Mouse (Mus musculus): ENCODE results near the gene Bbx.

The Bbx gene

DNA sequence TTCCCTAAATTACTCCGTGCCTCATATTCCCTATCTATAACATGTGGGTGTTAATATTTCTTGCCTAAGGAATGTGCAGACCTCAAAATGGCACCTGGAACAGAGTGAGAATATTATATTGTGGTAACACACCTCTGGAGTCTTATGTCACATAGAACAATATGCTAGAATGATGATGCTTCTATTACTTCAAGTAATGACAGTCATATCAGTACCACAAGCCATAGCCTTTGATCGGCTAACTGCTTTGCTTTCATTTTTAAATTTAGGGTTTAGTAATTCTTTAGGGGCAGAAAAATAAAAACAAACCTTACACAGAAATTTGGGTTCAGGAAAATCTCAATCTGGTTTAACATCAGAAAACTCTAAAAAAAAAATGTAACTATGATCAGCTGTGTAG is 201.6 kb downstream of the Bbx start:
- no peak for DNase-seq (ENCODE audit: low spot score)

GRCm38 (mm10) chr16:50228833-50229232 is 203.4 kb downstream of the Bbx start:
- no peak for DNase-seq (ENCODE audit: low spot score)

- no peak for DNase-seq (ENCODE audit: low spot score)
These were observed 205.9 kb downstream of the Bbx start for GRCm38 (mm10) chr16:50226274-50226673.

- DNase-seq (ENCODE audit: low spot score) = no peak
These were observed 207.2 kb downstream of the Bbx start for GRCm38 (mm10) chr16:50224946-50225345.

DNA sequence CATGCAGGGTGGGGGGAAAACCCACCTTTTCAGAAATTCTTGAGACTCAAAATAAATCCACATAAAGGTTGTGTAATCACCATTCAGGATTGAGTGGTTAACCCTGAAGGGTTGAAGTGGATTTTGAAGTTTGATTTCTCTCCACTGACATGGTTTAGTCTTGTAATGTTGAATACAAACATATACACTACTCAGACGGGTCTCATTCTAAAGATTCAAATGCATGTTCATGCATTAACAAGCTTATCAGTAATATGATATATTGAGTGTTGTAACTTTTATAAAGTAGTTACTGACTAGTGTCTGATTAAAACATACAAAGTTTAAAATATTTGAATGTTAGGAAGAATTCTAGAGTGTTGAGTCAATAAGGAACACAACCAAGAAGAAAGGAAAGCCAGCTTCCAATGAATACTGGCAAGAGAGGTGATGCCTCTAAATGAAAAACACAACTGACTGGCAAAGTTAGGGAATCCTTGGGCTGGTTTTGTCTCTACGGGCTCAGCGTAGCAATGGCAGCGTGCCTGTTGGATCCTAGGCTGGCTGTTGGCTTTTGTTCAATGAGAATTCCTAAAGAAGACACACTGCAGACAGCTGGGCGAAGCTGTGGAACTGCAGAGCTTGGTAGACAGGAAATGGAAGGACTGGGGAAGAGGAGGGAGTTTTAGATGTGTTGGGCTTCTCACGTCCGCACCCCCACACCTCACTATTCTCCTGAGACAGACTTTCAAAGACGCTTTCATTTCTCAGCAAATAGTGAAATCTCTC is 211.3 kb downstream of the Bbx start:
- no peak for DNase-seq (ENCODE audit: low spot score)

DNA sequence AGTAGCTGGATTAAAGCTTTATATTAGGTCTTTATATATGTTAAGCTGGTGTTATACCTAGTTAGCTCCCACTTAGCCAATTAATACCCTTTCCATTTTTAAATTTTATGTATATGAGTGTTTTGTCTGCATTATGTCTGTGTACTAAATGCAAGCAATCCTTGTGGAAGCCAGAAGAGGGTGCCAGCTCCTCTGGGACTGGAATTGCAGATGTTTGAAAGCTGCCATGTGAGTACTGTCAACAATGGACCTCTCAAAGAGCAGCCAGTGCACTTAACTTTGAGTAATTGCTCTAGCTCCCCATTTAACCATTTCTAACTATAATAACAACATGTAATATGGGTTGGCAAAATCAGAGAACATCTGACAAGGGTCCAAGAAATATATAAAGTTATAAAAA is 215.1 kb downstream of the Bbx start:
- no peak for DNase-seq (ENCODE audit: low spot score)

DNA sequence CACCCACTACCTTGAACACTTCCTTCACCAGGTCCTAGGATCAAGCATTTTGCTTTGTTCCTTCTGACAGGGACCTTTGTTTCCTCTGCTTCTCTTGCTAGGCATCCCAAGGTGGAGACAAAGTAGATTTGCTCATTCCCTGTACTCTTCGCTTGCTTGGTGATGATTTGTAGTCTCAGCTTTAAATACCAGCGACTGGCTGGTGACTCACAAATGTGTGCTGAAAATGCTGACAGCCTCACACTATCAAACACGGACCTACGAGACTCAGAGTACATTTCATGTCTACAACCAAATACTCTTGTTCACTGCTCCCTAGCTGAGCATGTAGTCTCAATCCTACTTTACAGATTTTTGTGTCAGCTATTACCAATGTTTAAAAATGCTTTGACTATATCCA is 220.5 kb downstream of the Bbx start:
- no peak for DNase-seq (ENCODE audit: low spot score)

- DNase-seq (ENCODE audit: low spot score) = no peak
These were observed 221.0 kb downstream of the Bbx start for GRCm38 (mm10) chr16:50211231-50211630.

- DNase-seq (ENCODE audit: low spot score) = no peak
These were observed 221.4 kb downstream of the Bbx start for GRCm38 (mm10) chr16:50210742-50211141.

- no peak for DNase-seq (ENCODE audit: low spot score)
These were observed 227.2 kb downstream of the Bbx start for GRCm38 (mm10) chr16:50204944-50205343.

GRCm38 (mm10) chr16:50201546-50202151 is 230.5 kb downstream of the Bbx start:
- peak; percentile 22 for DNase-seq (ENCODE audit: low spot score)

DNA sequence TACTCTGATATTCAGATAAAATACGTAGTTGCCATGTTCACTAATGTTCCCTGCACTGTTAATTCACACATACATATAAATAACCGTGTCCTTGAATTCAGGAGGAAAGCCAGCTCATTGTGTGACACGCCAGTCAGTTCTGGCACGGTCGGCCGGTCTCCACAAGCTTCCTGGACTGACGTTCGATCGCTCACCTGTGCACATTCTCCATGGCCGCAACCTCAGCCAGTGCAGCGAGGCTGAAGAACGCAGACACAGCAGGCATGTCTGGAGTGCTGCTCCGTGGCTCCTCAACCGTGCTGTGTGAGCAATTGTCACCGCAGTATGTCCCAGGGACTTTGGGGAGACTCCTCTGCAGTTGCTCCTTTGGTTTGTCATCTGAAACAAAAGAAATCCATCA is 232.0 kb downstream of the Bbx start:
- no peak for DNase-seq (ENCODE audit: low spot score)

- DNase-seq (ENCODE audit: low spot score) = no peak
These were observed 236.1 kb downstream of the Bbx start for GRCm38 (mm10) chr16:50196118-50196517.

DNA sequence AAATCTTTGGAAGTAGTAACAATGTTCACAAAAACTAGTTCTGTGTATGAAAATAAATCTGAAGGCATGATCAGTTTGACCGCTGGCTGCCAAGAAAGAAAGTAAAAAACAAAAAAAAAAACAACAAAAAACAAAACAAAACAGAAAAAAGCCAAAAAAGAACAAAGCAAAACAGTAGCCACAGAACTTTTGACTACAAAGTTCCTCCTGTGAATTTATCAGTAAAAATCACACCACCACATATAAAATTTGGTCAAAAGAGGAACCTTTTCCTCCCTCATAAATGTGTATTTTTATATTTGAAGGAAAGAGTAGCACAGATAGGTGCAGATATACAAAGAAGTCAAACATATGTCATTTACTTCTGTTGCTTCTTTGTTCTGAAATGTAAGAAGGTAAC is 239.6 kb downstream of the Bbx start:
- no peak for DNase-seq (ENCODE audit: low spot score)

- no peak for DNase-seq (ENCODE audit: low spot score)
These were observed 243.1 kb downstream of the Bbx start for GRCm38 (mm10) chr16:50189108-50189507.

DNA sequence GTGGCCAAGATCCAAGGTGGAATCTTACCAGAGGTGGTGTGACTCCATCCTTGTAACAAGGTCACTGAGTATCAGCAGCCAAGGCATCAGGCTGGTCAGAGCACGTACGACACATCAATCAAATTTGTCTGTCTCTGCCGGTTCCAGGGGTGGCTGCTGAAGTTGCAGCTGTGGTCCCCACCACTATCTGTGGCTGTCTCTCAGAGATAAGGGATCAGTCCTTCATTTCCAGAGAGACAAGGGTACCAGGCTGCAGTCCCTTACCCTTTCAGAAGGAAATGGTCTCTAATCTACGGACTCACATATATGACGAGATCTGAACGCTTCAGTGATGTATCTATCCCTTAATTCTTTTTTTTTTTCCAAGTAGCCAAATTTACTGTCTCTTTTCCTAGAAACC is 245.6 kb downstream of the Bbx start:
- DNase-seq (ENCODE audit: low spot score) = no peak

DNA sequence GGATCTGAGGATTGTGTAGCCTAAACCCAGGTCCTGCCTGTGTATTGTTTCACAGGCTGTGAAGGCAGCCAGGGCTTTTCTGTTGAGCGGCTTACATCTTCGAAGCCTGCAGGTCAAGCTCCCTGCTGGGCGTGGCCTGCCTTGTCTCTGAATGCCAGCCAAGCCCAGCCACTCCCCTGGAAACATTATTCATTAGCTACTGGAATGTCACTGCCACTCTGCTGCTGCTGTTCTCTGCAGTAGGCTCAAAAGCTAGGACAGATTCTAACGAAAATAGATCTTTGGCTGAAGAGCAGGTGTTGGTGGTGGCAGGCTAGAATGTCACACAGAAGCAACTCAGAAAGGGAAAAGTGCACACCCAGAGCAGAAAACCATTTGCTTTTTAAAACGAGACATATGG is 247.1 kb downstream of the Bbx start:
- peak; percentile 36 for DNase-seq (ENCODE audit: low spot score)

DNA sequence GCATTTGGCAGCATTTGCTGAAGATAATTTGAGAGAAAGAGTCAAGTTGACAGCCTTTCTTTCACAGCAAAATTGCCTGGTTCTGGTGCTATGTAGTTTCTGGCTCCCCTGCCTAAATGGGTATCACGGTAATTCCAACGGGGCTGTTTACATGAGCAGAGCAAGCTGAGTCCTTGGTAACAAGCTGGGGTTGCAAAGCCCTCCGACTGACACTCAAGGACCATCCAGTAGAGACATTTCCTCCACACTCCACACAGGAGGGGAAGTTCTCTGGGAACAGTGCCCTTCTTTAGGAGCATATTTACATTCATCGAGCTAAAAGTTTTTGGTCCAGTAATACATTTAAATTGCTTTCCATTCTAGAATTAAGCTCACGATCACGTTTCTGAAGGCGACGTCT is 249.2 kb downstream of the Bbx start:
- DNase-seq (ENCODE audit: low spot score) = no peak

DNA sequence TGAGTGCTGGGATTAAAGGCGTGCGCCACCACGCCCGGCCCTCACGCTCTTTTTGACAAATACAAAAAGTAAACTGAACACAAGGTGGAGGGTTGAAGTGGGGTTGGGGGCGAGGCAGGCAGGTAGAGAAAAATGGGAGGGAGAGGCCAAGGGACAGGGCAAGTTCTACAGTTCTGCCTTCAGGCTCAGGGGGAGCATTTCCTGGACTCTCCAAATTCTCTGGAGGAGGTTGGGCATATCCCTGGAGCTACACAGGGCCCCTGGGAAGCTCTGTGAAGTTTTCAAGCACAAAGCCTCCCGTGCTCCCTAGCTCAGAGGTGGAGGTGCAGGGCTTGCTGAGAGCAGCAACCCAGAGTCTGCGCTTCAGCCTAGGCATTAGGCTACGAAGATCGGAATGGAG is 249.6 kb downstream of the Bbx start:
- DNase-seq (ENCODE audit: low spot score) = no peak

DNA sequence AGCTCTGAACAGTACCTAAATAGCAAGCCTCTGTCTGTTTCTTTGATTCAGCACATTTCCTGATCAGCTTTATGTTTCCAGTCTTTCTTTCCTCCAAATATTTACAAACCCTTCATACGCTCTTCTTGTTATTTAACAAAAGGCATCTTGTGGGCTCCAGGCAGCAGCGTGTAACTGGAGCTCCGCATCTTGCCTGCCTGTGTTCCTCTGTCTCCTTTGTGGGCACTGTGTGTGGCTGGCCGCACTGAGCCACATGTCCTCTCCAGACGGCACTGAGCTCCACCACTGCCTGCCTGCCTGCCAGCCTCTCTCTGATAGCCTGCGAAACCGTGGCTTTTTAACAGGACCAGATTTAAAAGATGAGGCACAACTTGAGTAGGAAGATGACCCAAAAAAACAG is 259.4 kb downstream of the Bbx start:
- no peak for DNase-seq (ENCODE audit: low spot score)

GRCm38 (mm10) chr16:50170812-50171211 is 261.4 kb downstream of the Bbx start:
- no peak for DNase-seq (ENCODE audit: low spot score)

GRCm38 (mm10) chr16:50167983-50168299 is 264.2 kb downstream of the Bbx start:
- no peak for DNase-seq (ENCODE audit: low spot score)

DNA sequence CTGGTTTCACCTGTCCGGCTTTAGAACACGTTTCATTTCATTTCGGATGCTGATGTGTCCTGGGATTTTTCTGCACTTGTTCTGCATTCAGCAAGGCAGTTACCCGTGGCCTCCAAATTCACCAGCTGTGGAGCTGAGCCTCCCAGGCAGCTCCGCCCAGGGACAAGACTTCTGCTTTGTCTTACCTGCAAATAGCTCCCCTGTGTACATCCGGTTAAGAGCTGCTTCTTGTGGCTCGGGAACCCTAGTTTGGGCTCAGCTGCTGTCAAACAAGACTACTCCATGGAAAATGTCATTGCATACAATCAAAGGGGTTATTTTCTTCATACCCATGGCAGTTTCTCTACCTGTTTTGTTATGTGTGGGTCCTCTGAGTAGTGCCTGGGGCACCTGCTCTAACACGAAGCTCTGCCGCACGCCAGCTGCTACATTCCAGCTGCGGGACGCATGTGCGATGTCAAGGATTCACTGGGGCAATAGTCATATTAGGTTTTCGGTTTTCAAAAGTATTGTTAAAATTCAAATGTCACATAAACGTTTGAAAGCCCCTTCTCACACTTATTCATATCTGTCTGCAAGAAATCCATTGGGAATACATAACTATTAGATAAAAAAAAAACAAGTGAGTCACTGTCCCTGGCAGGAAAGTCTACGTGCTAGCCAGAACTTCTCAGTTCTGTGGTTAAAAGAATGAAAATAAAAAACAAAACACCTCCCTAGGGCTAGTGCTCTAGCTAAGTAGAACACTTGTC is 264.8 kb downstream of the Bbx start:
- no peak for DNase-seq (ENCODE audit: low spot score)

Data from MN1 (cell line).